Mouse (Mus musculus) hindbrain, embryonic 10.5 days (tissue): ENCODE results near the gene Aldh8a1. TPM values are rescaled to one million over a fixed set of nuclear protein-coding genes. Genes with fewer than 3 reads are reported as not detected.

ENCODE experiments used
- DNase-seq: peaks from one replicate; pipeline ENCODE4 v3.0.0-alpha.2; 2017; ENCODE audit warnings: low spot score
- H3K27ac ChIP-seq: fragments of 300-500 bp; sonication (generic); 2 replicates; pipeline ENCODE4 v1.5.1; 2016; ENCODE audit warnings: mild to moderate bottlenecking, moderate library complexity
- H3K27me3 ChIP-seq: fragments of 300-500 bp; sonication (generic); 2 replicates; pipeline ENCODE4 v1.6.1; 2016; ENCODE audit warnings: mild to moderate bottlenecking; ENCODE audit not compliant: poor library complexity, insufficient read depth, severe bottlenecking
- H3K36me3 ChIP-seq: fragments of 300-500 bp; sonication (generic); 2 replicates; pipeline ENCODE4 v1.6.1; 2016; ENCODE audit warnings: mild to moderate bottlenecking, moderate library complexity
- H3K4me1 ChIP-seq: fragments of 300-500 bp; sonication (generic); replicated peaks from 2 replicates; pipeline ENCODE4 v1.6.1; 2016; ENCODE audit warnings: mild to moderate bottlenecking
- H3K4me3 ChIP-seq: fragments of 300-500 bp; sonication (generic); 2 replicates; pipeline ENCODE4 v1.5.1; 2016; ENCODE audit warnings: mild to moderate bottlenecking, moderate library complexity
- H3K9me3 ChIP-seq: fragments of 300-500 bp; sonication (generic); 2 replicates; pipeline ENCODE4 v1.6.1; 2016; ENCODE audit warnings: mild to moderate bottlenecking, moderate library complexity
- WGBS: fragments of 180-500 bp; shearing (Covaris S2); methylation state at CpG from one replicate; pipeline ENCODE4 v1.1.7; 2016; 5-methylcytosine and 5-hydroxymethylcytosine counted together
- polyA plus RNA-seq: library from polyadenylated mRNA; unstranded; fragments of >200 nt; fragmentation: Nextera tagmentation; extraction: Ambion mirVana; gene quantifications from 2 replicates; pipeline ENCODE4 v1.2.1, GENCODE M21; 2016

Aldh8a1 gene
- polyA plus RNA-seq: 0.09 and 0.11 TPM in 2 replicates

GRCm38 (mm10) chr10:21376682-21377473 lies at the start of gene Aldh8a1:
Aldh8a1 (plus strand) TSS chr10:21377291.
- 88% methylated on average over 13 of the region's 13 CpGs for WGBS
- DNase-seq: no peak
- Histone ChIP-seq H3K4me3 (no peak within 1 kb of the TSS), H3K4me1 (peaks cover 3% of the 10 kb centered on the region; the same call in 1 of the 2 replicates), H3K27me3 (peaks cover 3% of the 10 kb centered on the region; the same call in 1 of the 2 replicates), H3K36me3 (no peaks in the 10 kb centered on the region), H3K27ac (no peak within 1 kb of the TSS), H3K9me3 (no peaks in the 10 kb centered on the region)

- 92% methylated on average over 7 of the region's 7 CpGs for WGBS
- Histone ChIP-seq H3K4me3 (no peak overlapping the region), H3K9me3 (no peaks in the 10 kb centered on the region), H3K36me3 (peaks cover 33% of the 10 kb centered on the region), H3K27ac (no peak overlapping the region), H3K4me1 (no peaks in the 10 kb centered on the region), H3K27me3 (no peaks in the 10 kb centered on the region)
- DNase-seq: no peak
These were observed 49.4 kb upstream of the Aldh8a1 start for GRCm38 (mm10) chr10:21327605-21328135.

- no peaks in the 10 kb centered on the region for H3K27me3 ChIP-seq
- H3K9me3 ChIP-seq: peaks cover 8% of the 10 kb centered on the region; the same call in 1 of the 2 replicates
- WGBS: 90% methylated on average over 7 of the region's 7 CpGs
- no peak overlapping the region for H3K27ac ChIP-seq
- H3K4me1 ChIP-seq: no peaks in the 10 kb centered on the region
- peaks cover 81% of the 10 kb centered on the region for H3K36me3 ChIP-seq
- DNase-seq: no peak
- no peak overlapping the region for H3K4me3 ChIP-seq
These were observed 42.6 kb upstream of the Aldh8a1 start for GRCm38 (mm10) chr10:21334349-21335105.

- Histone ChIP-seq H3K27ac (no peak overlapping the region), H3K9me3 (peaks cover 8% of the 10 kb centered on the region; the same call in 1 of the 2 replicates), H3K4me3 (no peak overlapping the region), H3K36me3 (peaks cover 91% of the 10 kb centered on the region), H3K4me1 (no peaks in the 10 kb centered on the region), H3K27me3 (no peaks in the 10 kb centered on the region)
- 93% methylated on average over 5 of the region's 5 CpGs for WGBS
- DNase-seq: no peak
These were observed 41.6 kb upstream of the Aldh8a1 start for GRCm38 (mm10) chr10:21335534-21335933.

- H3K4me3 ChIP-seq: no peak overlapping the region
- no peak for DNase-seq
- H3K27me3 ChIP-seq: no peaks in the 10 kb centered on the region
- peaks cover 8% of the 10 kb centered on the region; the same call in 1 of the 2 replicates for H3K9me3 ChIP-seq
- 67% methylated on average over 2 of the region's 2 CpGs for WGBS
- H3K4me1 ChIP-seq: no peaks in the 10 kb centered on the region
- peaks cover 95% of the 10 kb centered on the region for H3K36me3 ChIP-seq
- H3K27ac ChIP-seq: no peak overlapping the region
These were observed 39.9 kb upstream of the Aldh8a1 start for GRCm38 (mm10) chr10:21337191-21337590.

GRCm38 (mm10) chr10:21341706-21342105 lies 35.4 kb upstream of the Aldh8a1 start:
- H3K27me3 ChIP-seq: no peaks in the 10 kb centered on the region
- WGBS: 74% methylated on average over 14 of the region's 14 CpGs
- H3K4me1 ChIP-seq: no peaks in the 10 kb centered on the region
- no peak overlapping the region for H3K27ac ChIP-seq
- peaks cover 5% of the 10 kb centered on the region; the same call in 1 of the 2 replicates for H3K9me3 ChIP-seq
- no peak for DNase-seq
- H3K36me3 ChIP-seq: peaks cover 80% of the 10 kb centered on the region
- no peak overlapping the region for H3K4me3 ChIP-seq

- Histone ChIP-seq H3K4me1 (no peaks in the 10 kb centered on the region), H3K9me3 (no peaks in the 10 kb centered on the region), H3K4me3 (no peak overlapping the region), H3K27ac (no peak overlapping the region), H3K36me3 (peaks cover 80% of the 10 kb centered on the region), H3K27me3 (no peaks in the 10 kb centered on the region)
- WGBS: 92% methylated on average over 11 of the region's 11 CpGs
- DNase-seq: no peak
These were observed 34.6 kb upstream of the Aldh8a1 start for GRCm38 (mm10) chr10:21342331-21343005.

- 91% methylated on average over 4 of the region's 4 CpGs for WGBS
- DNase-seq: no peak
- Histone ChIP-seq H3K27me3 (no peaks in the 10 kb centered on the region), H3K4me1 (no peaks in the 10 kb centered on the region), H3K36me3 (peaks cover 68% of the 10 kb centered on the region), H3K27ac (no peak overlapping the region), H3K4me3 (no peak overlapping the region), H3K9me3 (no peaks in the 10 kb centered on the region)
These were observed 29.8 kb upstream of the Aldh8a1 start for GRCm38 (mm10) chr10:21347332-21347731.

GRCm38 (mm10) chr10:21349449-21349848 lies 27.6 kb upstream of the Aldh8a1 start:
- Histone ChIP-seq H3K27ac (no peak overlapping the region), H3K27me3 (no peaks in the 10 kb centered on the region), H3K36me3 (peaks cover 79% of the 10 kb centered on the region), H3K4me1 (no peaks in the 10 kb centered on the region), H3K4me3 (no peak overlapping the region), H3K9me3 (no peaks in the 10 kb centered on the region)
- WGBS: 91% methylated on average over 5 of the region's 5 CpGs
- no peak for DNase-seq

- no peaks in the 10 kb centered on the region for H3K4me1 ChIP-seq
- H3K36me3 ChIP-seq: peaks cover 81% of the 10 kb centered on the region
- WGBS: 88% methylated on average over 2 of the region's 2 CpGs
These were observed 27.1 kb upstream of the Aldh8a1 start for GRCm38 (mm10) chr10:21349946-21350345.

GRCm38 (mm10) chr10:21350531-21351515 lies 26.3 kb upstream of the Aldh8a1 start:
- WGBS: 92% methylated on average over 11 of the region's 11 CpGs
- no peak for DNase-seq
- Histone ChIP-seq H3K4me1 (no peaks in the 10 kb centered on the region), H3K36me3 (peaks cover 80% of the 10 kb centered on the region), H3K27ac (no peak overlapping the region), H3K4me3 (no peak overlapping the region), H3K9me3 (no peaks in the 10 kb centered on the region), H3K27me3 (no peaks in the 10 kb centered on the region)

More at GRCm38 (mm10) chr10:21349946-21350345, 27.1 kb upstream of the Aldh8a1 start:
- Histone ChIP-seq H3K4me3 (no peak overlapping the region), H3K27me3 (no peaks in the 10 kb centered on the region), H3K9me3 (no peaks in the 10 kb centered on the region), H3K27ac (no peak overlapping the region)
- DNase-seq: no peak
